Mouse (Mus musculus): ENCODE data around the gene Gm28490.
"Not testable (repeated sequence)": the region's sequence is repeated elsewhere in the genome, so short reads cannot be mapped to it uniquely, and the experiment has no call there.

Gm28490 gene

GRCm38 (mm10) chrY:31634656-31635055 is at the start of gene Gm28490:
Gm28490 (minus strand) TSS chrY:31634756.
- DNase-seq (ENCODE audit: low read depth, low spot score) = not testable (repeated sequence)
